Mouse (Mus musculus): ENCODE measurements at regions not wholly inside any gene's neighbourhood (a gene's known extent, or its start where the extent isn't known, plus 50 kb on each side); places are given as distances from the start of the nearest gene placed in this dataset.

GRCm38 (mm10) chr2:72873948-72874347, 106.3 kb downstream of the Sp3 start:
- H3K4me3 ChIP-seq (replicated peaks) = no peak overlapping the region
- ATAC-seq (ENCODE audit: insufficient number of reproducible peaks, low FRiP score, low TSS enrichment, low read depth) = no peak
- H3K9me3 ChIP-seq (replicated peaks) = no peaks in the 10 kb centered on the region
- H3K27me3 ChIP-seq = no peaks in the 10 kb centered on the region
- H3K9ac ChIP-seq = no peak overlapping the region
- H3K27ac ChIP-seq (replicated peaks) = no peak overlapping the region
- no peaks in the 10 kb centered on the region for H3K4me1 ChIP-seq
- no peaks in the 10 kb centered on the region for H3K36me3 ChIP-seq
- 73% methylated on average over 10 of the region's 10 CpGs for WGBS
- H3K4me2 ChIP-seq (replicated peaks) = no peak overlapping the region

- no peaks in the 10 kb centered on the region for H3K36me3 ChIP-seq
- no peak overlapping the region for H3K4me2 ChIP-seq (replicated peaks)
- no peaks in the 10 kb centered on the region for H3K27me3 ChIP-seq
- H3K9ac ChIP-seq = no peak overlapping the region
- no peaks in the 10 kb centered on the region for H3K4me1 ChIP-seq
- no peak for ATAC-seq (ENCODE audit: insufficient number of reproducible peaks, low FRiP score, low TSS enrichment, low read depth)
- H3K27ac ChIP-seq (replicated peaks) = no peak overlapping the region
- no peaks in the 10 kb centered on the region for H3K9me3 ChIP-seq (replicated peaks)
- 79% methylated on average over 12 of the region's 12 CpGs for WGBS
- no peak overlapping the region for H3K4me3 ChIP-seq (replicated peaks)
Observed at GRCm38 (mm10) chr2:72874533-72874932, 105.7 kb downstream of the Sp3 start.

- Histone ChIP-seq H3K9ac (no peak overlapping the region), H3K27ac (replicated peaks) (no peak overlapping the region), H3K9me3 (replicated peaks) (no peaks in the 10 kb centered on the region), H3K4me1 (no peaks in the 10 kb centered on the region), H3K36me3 (no peaks in the 10 kb centered on the region), H3K4me2 (replicated peaks) (no peak overlapping the region), H3K4me3 (replicated peaks) (no peak overlapping the region), H3K27me3 (no peaks in the 10 kb centered on the region)
- ATAC-seq (ENCODE audit: insufficient number of reproducible peaks, low FRiP score, low TSS enrichment, low read depth) = no peak
- WGBS = 67% methylated on average over 2 of the region's 2 CpGs
Observed at GRCm38 (mm10) chr2:72875677-72876076, 104.6 kb downstream of the Sp3 start.

GRCm38 (mm10) chr2:72880016-72880415, 100.2 kb downstream of the Sp3 start:
- Histone ChIP-seq H3K4me1 (no peaks in the 10 kb centered on the region), H3K36me3 (no peaks in the 10 kb centered on the region), H3K9me3 (replicated peaks) (no peaks in the 10 kb centered on the region), H3K27me3 (no peaks in the 10 kb centered on the region), H3K4me3 (replicated peaks) (no peak overlapping the region), H3K4me2 (replicated peaks) (no peak overlapping the region), H3K27ac (replicated peaks) (no peak overlapping the region), H3K9ac (no peak overlapping the region)
- WGBS = 90% methylated on average over 2 of the region's 2 CpGs
- no peak for ATAC-seq (ENCODE audit: insufficient number of reproducible peaks, low FRiP score, low TSS enrichment, low read depth)

- Histone ChIP-seq H3K36me3 (no peaks in the 10 kb centered on the region), H3K4me1 (no peaks in the 10 kb centered on the region), H3K27ac (replicated peaks) (no peak overlapping the region), H3K4me3 (replicated peaks) (no peak overlapping the region), H3K9me3 (replicated peaks) (no peaks in the 10 kb centered on the region), H3K9ac (no peak overlapping the region), H3K27me3 (no peaks in the 10 kb centered on the region), H3K4me2 (replicated peaks) (no peak overlapping the region)
- 75% methylated on average over 2 of the region's 2 CpGs for WGBS
- ATAC-seq (ENCODE audit: insufficient number of reproducible peaks, low FRiP score, low TSS enrichment, low read depth) = no peak
Observed at GRCm38 (mm10) chr2:72881554-72881953, 98.7 kb downstream of the Sp3 start.

GRCm38 (mm10) chr2:72886250-72886649, 94.0 kb downstream of the Sp3 start:
- H3K4me3 ChIP-seq (replicated peaks) = no peak overlapping the region
- H3K9me3 ChIP-seq (replicated peaks) = no peaks in the 10 kb centered on the region
- no peak overlapping the region for H3K4me2 ChIP-seq (replicated peaks)
- no peaks in the 10 kb centered on the region for H3K36me3 ChIP-seq
- no peak for ATAC-seq (ENCODE audit: insufficient number of reproducible peaks, low FRiP score, low TSS enrichment, low read depth)
- 79% methylated on average over 2 of the region's 2 CpGs for WGBS
- no peak overlapping the region for H3K27ac ChIP-seq (replicated peaks)
- H3K9ac ChIP-seq = no peak overlapping the region
- no peaks in the 10 kb centered on the region for H3K4me1 ChIP-seq
- no peaks in the 10 kb centered on the region for H3K27me3 ChIP-seq
